Mouse (Mus musculus) kidney, postnatal 4 days (tissue): ENCODE data around the gene Fzd5.

ENCODE experiments used
- DNase-seq, 2 experiments: peaks; one replicate each; pipeline ENCODE4 v3.0.0; 2021; ENCODE audit warnings: mixed read lengths in 2 of 2

The Fzd5 gene

DNA sequence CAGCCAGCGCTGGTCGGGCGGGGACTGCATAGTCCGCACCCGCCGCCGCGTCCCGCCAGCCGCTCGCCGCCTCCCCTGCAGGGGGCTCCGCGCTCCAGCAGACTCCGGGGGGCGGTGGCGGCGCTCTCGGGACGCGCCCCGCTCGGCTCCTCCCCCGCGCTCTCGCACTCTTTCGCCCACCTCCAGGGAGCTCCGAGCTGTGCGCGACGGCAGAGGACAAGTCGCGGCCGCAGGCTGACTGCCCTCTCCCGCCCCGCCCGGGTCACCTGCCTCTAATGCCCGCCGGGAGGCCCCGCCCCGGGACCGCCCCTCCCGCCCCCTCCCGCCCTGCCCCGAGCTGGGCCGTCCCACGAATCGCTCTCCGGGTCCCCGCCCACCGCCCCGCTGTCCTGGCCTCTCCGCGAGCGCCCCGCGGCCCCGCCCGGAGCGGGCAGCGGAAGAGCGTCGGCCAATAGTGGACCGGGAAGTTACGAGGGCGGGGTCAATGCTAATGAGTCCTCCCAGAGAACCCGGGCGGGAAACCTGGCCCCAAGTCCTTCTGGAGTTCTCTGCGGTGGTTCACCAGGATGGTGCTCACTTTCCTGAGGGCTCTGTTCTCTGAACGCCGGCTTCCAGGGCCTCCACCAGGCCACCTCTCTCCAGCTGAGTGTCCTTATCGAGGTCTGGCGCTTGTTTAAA lies at the start of gene Fzd5:
TSS of gene Fzd5 (minus strand) at position 250 of the 678 bp plus-strand sequence.
- DNase-seq, result peak; percentile 95 to 98

DNA sequence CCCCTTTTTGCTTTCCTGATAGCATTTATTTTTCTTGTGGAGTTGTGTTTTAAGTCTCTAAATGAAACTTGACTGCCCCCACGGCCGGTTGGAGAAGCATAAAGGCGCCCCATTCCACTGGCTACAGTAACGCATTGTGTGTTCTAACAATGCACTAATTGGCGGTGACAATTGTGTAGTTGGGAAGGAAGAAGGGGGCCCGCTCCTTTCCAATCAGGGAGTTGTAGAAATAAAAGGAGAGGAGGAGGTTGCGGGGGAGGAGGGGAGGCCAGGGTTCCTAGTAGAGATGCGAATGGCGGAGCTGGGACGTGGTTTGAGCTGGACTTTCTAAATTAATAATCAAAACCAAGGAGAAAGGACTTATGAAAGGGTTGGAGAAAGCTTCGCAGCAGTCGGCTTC lies 42.3 kb upstream of the Fzd5 start:
- DNase-seq, result no peak

DNA sequence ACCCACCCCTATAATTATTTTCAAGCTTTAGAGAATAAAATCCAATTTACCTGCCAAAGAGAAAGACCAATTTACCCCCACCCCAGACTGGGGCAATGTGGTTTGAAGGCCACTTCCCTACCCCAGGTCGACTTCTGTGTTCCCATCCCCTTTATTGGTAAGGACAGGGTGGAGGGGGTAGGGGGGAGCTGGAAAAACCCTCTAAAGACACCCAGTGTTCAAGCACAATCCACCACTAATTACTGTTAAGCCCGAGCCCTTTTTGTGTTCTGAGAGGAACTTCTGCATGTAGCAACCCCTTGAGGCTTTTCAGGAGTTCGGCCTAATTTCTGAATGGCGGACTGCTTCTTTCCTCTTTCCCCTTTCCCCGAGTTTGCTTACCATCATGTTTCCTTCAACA lies 41.9 kb upstream of the Fzd5 start:
- no peak for DNase-seq

DNA sequence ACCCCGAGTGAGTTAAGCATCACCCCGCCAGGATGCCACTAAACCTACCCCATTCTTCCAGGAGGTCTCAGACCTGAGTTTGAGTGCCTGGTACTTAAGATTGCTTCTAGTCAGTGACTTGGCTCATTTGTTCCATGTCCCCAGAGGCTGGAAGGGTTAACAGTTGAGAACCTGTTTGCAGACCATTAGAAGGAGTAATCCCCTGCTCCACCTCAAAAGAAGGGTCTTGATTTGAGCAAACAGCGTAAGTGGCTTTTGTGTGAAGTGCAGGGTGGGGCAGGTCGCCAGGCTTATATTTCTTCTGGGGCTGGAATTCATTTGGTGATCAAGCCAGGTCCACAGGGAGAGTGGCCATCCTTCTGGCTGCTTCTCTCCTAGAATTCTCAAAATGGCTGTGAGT lies 35.8 kb upstream of the Fzd5 start:
- DNase-seq, result no peak

DNA sequence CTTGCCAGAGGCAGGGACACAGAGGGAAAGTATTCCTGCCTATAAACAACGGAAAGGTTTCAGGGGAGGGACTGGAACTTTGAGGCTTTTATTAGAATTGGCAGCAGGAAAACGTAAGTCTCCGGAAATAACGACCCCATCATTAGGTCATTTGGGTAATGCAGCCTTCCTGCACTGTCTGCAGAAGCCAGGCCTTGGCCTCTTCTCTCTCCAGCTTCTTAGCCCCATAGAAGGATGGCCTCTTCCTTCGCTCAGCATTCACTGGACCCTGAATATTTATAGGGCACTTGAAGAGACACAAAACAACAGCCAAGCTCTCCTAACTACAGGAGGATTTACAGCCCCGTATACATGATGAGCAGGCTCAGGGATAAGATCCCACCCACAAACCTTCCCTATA lies 32.6 kb upstream of the Fzd5 start:
- DNase-seq, result no peak

DNA sequence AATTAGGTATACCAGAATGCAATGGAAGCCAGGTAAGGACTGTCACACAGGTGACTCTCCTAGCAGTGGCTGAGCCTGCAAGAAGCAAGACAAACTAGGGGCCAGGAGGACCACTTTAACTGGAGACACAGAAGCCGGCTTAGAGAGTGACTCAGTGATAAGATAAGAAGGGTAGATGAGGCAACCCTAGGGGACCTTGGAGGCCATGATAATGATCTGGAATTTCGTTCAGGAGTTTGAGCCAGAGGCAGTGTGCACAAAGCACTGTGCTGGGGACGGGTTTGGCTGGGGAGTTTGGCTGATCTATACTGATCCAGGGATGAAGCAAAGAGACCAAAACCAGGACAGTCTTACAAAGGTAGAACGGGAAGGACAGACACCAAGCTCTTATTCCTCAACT lies 24.1 kb upstream of the Fzd5 start:
- no peak for DNase-seq

DNA sequence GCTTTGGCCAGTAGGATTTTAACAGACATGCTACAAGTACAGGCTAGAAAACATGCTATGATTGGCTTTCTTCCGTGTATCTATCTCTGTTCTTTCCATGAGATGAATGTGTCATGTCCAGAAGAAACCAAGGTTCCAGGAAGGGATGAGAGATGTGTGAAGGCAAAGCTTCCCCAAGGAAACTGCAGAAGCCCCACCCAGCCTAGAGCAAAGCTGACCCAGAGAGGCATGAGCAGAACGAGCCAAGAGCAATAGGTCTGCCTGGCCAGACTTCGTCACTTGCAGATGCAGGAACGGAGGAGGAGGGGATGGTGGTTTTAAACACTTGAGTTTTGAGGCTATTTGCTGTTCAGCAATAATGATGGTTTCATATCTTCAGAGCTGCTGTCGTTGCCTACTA lies 20.2 kb upstream of the Fzd5 start:
- no peak for DNase-seq

DNA sequence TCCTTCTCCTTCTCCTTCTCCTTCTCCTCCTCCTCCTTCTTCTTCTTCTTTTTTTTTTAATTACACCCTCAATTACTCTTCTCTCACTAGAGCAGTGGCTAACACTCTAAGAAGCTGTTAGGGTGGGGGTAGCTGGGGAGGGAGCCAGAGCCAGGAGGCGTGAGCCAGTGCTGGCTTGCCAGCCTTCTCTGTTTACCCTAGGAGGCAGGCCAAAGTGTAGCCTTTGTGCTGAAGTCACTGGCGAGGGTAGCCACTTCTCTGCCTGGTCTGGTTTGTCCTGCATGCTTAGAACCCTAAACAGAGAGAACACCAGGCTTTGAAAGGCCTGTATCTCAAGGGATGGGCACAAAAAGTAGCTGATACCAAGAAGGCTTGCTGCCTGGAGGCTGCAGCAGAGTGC lies 19.7 kb upstream of the Fzd5 start:
- no peak for DNase-seq

DNA sequence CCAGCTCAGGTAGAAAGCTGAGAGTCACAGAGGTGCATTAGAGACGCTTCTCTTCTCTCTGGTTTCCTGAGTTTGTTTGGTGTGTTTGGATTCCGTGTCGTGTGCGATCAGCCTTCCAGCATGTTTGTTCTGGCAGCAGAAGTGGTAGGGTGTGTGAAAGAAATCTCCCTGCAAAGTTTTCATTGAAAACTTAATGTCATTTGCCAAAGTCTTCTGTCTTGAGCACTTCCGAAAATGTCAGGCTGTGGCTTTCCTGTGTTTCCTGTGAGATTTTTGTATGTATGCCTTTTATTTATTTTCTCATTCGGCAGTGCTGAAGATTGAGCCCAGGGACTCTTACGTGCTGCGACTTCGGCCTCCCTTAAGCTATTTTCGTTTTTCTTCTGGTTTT lies 19.1 kb upstream of the Fzd5 start:
- peak in 1 of 2 experiments; percentile 13 for DNase-seq

DNA sequence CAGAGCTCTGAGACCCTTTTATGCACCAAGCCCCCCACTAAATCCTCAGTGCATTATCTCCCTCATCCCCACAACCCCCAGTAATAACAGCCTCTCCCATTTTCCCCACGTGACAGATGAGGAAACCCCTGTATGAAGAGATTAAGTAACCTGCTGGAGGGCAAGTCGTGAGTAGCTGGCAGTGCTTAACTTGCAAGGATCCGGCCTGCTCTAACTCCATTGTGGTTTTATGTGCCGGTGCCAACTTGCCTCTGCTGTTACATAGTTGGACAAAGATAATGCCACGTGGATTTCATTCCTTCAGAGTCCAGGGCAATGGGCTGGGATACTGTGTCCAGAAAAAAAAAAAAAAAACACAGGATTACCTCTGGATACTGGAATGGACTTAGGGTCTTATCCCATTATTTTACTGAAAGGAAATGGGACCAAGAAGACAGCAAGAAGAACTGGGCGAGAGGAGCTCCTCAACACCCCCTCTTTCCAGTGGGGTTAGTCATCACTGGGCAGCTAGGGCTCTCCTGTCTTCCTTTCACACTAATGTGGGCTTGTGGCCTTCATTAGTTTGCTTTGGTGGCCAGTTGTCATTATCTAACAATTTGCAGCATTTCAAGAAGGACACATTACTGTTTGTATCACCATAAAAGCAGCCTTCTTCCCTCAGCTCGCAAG lies 18.6 kb upstream of the Fzd5 start:
- no peak for DNase-seq

DNA sequence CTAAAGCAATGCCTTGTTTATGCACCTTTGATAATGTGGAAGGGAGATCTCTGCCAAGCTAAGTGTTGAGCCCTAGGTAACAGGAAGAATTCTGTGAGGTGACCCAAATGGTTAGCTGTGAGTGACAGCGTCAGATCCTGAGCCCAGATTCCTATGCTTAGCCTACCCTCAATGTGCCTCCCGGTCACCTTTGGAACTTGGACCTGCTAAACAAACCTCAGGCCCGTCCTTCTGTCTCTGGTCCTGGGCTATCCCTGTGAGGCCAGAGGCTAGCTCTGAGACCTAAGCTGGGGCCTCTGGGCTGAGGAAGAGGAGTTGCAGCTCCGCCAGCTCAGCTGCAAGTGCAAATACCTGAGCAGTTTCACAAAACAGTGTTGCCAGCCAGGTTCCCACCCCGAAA lies 17.1 kb upstream of the Fzd5 start:
- DNase-seq, result no peak

DNA sequence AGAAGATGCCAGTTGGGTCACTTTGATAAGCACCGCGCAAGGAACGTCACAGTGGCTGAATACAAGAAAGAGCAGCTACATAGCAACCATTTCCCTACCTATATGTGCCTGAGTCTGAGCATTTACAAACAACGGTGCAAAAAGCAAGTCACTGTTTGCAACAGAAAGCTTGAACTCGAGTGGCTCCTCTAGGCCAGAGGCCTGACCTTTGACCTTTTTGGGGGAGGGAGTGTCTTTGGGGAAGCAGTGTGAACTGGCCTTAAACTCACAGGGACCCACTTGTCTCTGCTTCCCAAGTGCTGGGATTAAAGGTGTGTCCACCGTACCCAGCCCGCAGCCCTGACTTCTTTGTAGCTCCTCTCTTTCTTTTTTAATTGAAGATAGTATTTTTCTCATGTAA lies 16.1 kb upstream of the Fzd5 start:
- DNase-seq, result peak in 1 of 2 experiments; percentile 12

DNA sequence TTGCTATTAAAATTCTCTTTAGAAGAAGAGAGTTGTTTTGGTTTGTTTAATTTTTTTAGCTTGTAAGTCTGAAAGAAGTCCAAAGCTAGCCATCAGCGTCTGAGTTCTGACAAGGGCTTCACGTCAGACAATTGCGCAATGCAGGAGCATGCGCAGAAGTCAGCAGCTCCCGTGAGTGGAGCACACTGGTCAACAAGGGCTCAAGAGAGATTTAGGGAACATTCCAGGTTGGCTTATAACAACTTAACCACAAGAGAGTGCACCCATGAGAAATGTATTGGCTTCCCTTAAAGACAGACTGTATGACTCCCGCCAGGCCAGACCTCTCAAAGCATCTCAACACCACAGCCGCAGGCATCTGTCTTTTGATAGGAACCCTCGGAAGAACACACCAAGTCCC lies 15.6 kb upstream of the Fzd5 start:
- peak; percentile 13 to 33 for DNase-seq

DNA sequence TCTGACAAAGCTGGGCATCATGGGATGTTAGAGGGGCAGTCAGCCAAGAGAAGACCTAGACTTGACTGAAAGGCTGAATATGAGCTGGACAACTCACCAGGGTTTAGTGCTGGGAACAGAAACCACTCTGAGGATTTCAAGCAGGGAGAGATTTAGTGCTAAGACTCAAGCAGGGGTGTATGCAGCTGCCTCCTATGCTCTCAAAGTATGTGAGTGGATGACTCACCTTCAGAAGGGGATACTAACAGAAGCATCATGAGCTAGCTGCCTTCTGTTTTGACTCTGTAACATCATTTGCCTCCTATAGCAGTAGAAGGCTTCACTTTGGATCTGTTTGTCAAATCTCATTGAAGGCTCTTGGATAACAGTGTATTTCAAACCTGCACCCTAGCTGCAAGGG lies 7.1 kb upstream of the Fzd5 start:
- no peak for DNase-seq

DNA sequence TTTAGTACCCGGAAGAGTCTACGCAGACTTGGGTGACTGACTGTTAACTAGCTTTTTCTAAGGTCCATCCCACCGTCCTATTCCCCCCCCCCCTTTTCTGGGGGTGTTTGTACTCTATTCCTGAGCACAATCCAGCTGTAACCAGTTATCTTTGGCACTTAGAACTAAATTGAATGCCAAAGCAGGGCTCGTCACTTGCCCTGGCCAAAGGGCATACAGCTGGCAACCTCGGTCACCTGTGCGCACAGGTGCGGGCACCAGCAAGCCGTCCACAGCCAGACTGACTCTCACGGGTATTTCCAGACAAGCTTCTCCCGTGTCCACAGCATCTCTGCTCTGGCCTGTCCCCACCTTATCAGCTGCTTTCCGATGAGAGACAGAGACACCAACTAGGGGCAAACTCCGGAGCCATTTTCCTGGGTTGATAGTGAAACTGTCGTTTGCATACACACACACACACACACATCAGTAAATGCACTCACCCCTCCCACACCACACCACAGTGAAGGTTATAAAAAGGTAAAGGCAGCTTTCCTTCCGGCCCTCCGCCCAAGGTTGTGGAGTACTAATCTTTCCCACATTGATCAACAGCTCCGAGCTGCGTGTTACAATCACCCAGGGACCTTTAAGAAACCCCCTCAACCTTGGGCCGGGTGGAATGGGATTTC lies 5.3 kb upstream of the Fzd5 start:
- peak in 1 of 2 experiments; percentile 33 for DNase-seq

DNA sequence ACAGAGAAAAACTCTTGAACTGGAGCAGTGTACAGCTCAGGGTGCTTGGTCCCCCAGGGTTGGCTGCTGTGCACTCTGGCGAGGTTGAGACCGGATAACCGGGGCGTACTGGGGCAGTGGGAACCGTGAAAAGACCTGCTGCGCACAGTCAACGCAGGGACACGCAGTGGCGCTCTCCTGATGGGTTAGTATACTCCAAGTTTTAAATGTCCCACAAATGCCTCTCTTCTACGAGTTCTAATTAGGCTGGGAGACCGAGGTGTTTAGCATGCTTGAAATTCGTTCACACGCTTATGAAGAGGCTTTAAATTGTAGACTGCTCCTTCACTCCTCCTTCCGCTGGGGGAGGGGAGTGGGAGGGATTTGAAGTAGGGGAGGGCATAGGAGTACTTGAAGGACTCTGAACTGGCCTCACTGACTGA lies 1.1 kb upstream of the Fzd5 start:
- DNase-seq, result peak; percentile 73 to 82

DNA sequence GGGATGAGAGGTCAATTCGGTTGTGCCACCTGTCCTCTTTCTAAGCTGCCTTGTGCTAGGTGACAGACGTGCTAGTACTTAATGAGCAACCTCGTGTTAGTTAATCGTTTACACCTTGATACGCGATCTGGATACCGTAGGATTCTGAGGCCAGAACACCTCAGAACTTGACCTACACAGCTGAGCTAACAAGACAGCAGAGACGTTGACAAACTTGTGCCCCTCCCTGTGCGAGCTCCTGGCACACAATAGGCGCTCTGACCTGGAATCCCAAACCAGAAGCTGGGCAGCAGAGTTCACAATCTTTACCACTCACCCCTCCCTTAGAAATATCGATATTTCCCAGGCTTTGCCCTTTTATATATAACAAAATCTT lies 617 bp upstream of the Fzd5 start:
- no peak for DNase-seq

DNA sequence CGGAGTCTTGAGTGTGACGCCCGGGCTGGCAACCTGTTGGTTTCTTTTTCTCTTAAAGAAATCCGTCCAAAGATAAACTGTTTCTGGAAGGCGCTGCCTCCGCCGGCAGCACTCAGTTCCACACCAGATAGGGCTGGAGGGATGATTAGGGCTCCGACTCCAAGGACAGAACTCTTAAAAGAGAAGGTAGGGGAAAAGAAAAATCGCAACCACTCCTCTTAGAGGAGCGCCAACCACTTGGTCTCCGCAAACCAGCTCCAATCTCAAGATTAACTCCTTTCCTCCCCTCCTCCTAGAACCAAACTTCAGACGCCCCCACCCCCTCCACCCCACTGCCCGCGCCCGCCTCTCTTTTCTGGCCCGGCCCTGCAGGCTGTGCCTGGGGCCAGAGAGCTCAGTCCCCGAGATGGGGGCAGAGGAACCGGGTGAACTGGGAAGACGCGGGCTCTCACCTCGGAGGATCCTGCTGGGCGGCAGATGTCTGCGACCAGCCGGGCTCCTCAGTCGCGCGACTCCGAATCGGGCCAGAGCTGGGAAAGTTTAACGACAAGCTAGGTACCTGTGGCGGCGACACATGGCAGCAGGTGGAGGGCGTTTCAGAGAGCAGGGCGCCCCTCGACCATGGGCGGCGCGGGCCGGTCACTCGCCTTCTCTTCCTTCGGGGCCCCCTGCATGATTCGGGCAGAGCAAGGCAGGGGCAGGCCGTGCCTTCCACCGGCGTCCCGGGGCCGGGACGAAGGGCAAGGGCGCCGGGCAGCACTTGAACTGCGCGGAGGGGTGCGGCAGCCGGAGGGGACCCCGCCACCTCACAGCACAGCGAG lies 660 bp downstream of the Fzd5 start:
- no peak for DNase-seq

DNA sequence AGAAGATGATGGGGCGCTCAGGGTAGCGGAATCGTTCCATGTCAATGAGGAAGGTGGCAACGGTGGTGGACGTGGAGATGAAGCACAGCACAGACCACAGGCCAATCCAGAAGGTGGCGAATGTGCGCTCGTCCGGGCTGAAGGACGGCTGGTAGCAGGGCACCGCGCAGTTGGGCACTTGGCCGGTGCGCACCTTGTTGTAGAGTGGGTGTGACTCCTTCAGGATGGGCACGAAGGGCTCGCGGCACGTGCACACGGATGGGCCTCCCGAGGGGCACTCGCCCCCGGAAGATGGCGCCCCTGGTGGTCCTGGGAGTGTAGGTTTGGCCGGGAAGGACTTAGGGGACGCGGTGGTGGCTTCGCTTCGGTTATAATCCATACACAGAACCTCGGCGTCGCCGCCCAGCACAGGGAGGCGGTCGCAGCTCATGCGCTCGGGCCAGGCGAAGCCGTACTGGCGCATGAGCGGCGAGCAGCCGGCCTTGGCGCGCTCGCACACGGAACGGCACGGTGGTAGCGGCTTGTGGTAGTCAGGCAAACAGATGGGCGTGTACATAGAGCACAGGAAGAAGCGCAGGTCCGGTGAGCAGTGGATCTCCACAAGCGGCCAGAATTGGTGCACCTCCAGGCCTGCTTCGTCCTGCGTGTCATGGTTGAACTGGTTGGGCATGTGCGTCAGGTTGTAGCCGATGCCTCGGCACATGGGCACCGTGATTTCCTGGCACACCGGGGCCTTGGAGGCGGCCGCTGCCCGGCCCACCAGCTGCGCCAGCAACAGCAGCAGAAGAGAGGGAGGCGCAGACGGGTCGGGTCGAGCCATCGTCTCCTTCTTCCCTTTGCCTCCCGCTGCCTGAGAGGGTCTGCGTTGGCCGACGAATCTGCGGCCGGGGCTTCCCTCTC lies 1.5 kb downstream of the Fzd5 start:
- peak; percentile 72 to 81 for DNase-seq

DNA sequence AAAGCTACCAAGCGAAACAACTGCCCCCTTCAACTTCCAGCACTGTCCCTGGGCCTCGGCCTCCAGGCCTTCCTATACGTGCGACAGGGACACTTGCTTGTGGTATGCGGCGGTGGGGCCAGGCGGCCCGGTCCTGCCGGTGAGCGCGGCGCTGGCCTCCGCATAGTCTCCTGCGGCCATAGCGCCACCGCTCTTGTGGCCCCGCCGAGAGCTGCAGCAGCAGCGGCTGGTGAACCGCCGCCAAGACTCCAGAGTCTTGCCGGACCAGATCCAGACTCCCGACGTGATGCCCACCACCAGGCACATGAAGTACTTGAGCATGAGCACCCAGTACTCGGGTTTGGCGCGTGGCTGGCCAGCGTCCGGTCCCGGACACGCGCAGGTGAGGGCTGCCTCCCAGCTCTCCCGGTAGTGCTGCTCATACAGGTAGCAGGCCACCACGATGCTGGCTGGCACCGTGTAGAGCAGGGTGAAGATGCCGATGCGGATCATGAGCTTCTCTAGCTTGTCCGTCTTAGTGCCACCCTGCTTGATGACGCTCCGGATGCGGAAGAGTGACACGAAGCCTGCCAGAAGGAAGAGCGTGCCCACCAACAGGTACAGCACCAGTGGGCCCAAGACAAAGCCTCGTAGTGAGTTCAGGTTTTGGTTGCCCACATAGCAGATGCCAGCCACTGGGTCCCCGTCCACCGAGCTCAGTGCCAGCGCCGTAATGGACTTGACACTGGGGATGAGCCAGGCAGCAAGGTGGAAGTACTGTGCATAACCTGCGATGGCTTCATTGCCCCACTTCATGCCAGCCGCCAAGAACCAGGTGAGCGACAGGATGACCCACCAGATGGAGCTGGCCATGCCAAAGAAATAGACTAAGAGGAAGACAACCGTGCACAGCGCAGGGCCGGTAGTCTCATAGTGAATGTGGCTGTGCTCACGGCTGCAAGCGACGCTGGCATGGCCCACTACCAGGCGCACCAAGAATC lies 2.5 kb downstream of the Fzd5 start:
- DNase-seq, result peak; percentile 64 to 75
